Mouse (Mus musculus) adrenal gland, postnatal 25 days (tissue): ENCODE results near the gene Fam161b. TPM values are rescaled to one million over a fixed set of nuclear protein-coding genes. Genes with fewer than 3 reads are reported as not detected.

ENCODE experiments used
- total RNA-seq: library from RNA; stranded (reverse); gene quantifications from 2 replicates; pipeline ENCODE4 v1.2.3, GENCODE M21; 2021

Gene Fam161b
- total RNA-seq, 1 experiment from 2014 or later, result 2.9 TPM

Other genes starting within 250 kb of the Fam161b start
- 11.9 and 20.7 TPM in 2 replicates for gene Dnal1, start 247.5 kb downstream of the Fam161b start, total RNA-seq
- gene Pnma1, start 213.3 kb downstream of the Fam161b start, total RNA-seq, result 0.64 TPM in 1 of 2 replicates, not detected in the other
- gene Elmsan1, start 143.0 kb downstream of the Fam161b start, total RNA-seq, result 22.3 and 32.8 TPM in 2 replicates
- gene Ptgr2, start 76.6 kb downstream of the Fam161b start, total RNA-seq, result 74.9 and 93.1 TPM in 2 replicates
- gene Zfp410, start 45.0 kb downstream of the Fam161b start, total RNA-seq, result 41.4 and 42.0 TPM in 2 replicates
- 53.9 and 67.3 TPM in 2 replicates for gene Coq6, start 176 bp downstream of the Fam161b start, total RNA-seq
- 137 and 159 TPM in 2 replicates for gene Entpd5, start 47.2 kb upstream of the Fam161b start, total RNA-seq
- gene Bbof1, start 47.2 kb upstream of the Fam161b start, total RNA-seq, result 3.5 and 4.3 TPM in 2 replicates
- 17.9 and 19.3 TPM in 2 replicates for gene Rnf113a2, start 55.4 kb upstream of the Fam161b start, total RNA-seq
- gene Aldh6a1, start 89.2 kb upstream of the Fam161b start, total RNA-seq, result 156 and 187 TPM in 2 replicates
- 18.1 and 18.5 TPM in 2 replicates for gene Lin52, start 89.6 kb upstream of the Fam161b start, total RNA-seq
- gene Vsx2, start 207.9 kb upstream of the Fam161b start, total RNA-seq, result not detected in 2 replicates